Mouse (Mus musculus) layer of hippocampus, adult 9-10 months (tissue): Measurements from ENCODE around the gene Gdf11.

ENCODE experiments used
- DNase-seq: peaks from one replicate; pipeline ENCODE4 v3.0.0; 2022; ENCODE audit warnings: low spot score

The Gdf11 gene

GRCm38 (mm10) chr10:128919203-128919631, 27.7 kb upstream of the Gdf11 start:
- DNase-seq: no peak

DNA sequence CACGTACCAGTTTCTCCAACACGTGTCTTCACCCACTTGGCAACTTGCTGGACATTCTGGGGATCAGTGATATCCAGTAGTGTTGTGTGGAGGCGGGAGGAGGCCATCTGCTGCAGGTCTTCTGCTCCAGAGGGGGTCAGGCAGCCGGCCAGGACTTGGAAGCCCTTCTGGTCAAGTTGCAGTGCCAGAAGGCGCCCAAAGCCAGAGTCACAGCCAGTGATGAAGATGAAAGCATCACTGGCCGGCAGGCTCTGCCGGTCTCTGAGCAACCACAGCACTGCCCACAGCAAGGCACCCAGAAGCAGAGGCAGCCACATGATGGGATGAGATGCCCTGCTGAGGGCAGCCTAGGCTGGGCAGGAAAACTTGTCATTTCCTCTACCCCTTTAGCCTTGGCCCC, 26.7 kb upstream of the Gdf11 start:
- no peak for DNase-seq

GRCm38 (mm10) chr10:128917400-128917799, 25.9 kb upstream of the Gdf11 start:
- DNase-seq: no peak

DNA sequence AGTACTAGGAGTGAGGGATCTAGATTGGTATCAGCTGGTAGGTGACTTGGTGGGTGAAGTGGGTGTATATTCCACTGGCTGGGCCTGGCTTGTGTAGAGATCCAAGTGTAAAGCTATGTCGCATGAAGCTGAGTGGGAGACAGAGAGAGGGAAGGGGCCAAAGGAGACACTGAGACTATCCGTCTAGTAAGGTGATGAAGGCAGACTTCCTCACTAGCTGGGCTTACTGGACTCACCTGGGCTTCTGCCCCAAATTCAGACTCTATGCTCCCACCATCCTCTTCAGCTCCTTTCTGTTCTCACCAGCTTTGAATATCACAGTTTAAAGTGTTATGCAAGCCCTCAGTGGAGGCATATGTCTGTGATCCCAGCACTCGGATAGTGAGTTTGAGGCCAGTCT, 25.1 kb upstream of the Gdf11 start:
- no peak for DNase-seq

DNA sequence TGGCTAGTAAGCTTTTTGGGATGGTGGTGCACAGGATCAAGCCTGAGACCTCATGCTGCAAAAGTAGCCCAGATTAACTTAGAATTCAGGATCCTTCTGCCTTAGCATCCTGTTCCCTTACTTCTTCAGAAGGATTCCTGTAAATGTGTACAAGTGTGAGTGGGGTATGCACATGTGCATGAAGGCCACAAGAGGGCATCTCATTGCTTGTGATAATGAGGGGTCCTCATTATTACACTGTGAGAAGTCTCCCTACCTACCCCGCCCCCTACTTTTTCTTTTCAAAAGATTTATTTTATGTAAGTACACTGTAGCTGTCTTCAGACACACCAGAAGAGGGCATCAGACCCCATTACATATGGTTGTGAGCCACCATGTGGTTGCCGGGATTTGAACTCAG, 24.0 kb upstream of the Gdf11 start:
- DNase-seq: no peak

GRCm38 (mm10) chr10:128913696-128914095, 22.2 kb upstream of the Gdf11 start:
- no peak for DNase-seq

DNA sequence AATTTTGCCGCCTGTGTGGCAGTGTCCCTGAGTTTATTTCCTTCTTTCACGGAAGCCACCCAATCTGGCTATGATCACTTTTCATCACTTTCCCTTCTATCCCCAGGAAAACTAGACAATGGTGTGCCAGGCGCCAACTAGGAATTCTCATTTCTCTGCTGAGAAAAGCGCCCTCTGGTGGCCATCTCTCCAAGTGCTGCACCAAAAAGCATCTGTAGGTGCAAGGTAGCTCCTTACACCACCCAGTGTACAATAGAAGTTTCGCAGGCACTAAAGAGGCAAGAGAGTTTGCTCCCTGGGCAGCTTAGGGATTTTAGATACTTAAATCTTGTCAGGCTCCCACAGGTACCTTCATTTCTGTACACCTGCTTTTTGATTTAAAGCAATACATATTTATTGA, 21.7 kb upstream of the Gdf11 start:
- DNase-seq: peak; percentile 89

DNA sequence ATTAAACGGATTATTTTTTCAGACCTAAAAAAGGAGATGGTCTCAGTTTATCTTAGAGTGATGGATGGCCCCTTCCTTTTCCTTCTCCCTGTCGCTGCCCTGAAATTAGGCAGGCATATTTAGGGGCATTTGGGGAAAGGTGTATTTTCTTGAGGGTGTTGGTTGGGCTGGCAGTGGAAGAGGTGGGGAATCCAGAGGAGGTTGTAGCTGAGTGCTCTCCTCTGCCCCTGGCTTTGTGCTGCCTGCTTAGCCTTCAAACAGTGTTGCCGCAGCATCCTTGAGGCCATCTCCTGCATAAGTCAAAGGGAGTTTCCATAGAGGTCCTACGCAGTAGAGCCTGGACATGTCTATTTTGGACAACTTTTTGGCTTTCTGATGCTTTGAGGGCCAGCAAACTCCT, 21.3 kb upstream of the Gdf11 start:
- DNase-seq: no peak

DNA sequence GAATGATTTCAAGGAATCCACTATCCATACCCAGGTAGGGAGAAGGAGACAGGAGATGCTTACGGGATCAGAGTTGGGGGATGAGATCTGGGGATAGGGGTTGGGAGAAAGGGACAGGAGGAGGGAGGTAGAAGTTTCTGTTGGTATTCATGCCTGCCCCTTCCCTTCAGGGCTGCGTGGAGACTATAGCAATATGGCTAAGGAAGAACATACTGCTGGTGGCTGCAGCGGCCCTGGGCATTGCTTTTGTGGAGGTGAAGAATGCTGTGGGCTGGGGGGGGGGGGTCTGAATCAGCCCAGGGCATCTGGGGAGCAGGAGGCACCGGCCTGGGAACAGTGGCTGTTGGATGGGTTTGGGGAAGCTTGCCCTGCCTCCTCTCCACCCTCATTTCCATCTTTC, 20.8 kb upstream of the Gdf11 start:
- DNase-seq: no peak

- DNase-seq: no peak
Observed at GRCm38 (mm10) chr10:128911430-128911829, 19.9 kb upstream of the Gdf11 start.

DNA sequence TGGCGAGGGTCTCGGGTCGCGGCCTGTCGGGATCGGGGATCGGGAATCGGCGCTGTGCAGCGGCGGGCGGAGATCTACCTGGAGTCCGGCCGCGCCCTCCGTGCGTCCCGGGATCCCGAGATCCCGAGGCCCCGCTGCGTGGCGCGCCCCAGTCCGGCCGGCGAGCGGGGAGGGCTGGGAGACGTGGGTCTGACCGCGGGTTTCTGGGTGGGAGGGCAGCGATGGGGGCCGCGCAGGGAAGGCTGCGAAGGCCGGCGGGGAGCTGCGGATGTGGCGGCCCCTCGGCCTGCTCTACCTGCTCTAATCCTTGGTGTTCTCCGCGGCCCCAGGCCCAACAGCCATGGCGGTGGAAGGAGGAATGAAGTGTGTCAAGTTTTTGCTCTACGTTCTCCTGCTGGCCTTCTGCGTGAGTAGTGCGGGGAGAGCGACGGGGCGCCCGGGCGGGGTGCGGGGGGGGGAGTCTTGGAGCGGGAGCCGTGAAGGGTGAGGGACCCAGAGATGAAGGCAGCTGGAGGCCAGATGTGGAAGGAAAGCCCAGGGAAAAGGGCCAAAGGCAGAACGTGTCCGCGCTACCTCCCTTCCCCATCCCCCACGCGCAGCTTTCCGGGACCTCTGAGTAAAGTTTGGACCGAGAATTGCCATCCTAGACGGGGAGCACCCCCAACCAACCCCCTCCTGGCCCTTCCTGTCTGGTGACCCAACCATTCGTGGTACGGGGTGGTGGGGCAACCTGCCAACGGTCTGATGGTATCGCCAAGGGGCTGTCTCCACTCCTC, 18.7 kb upstream of the Gdf11 start:
- no peak for DNase-seq

GRCm38 (mm10) chr10:128909567-128910028, 18.1 kb upstream of the Gdf11 start:
- no peak for DNase-seq

- no peak for DNase-seq
Observed at GRCm38 (mm10) chr10:128908778-128909448, 17.4 kb upstream of the Gdf11 start.

GRCm38 (mm10) chr10:128904812-128905211, 13.3 kb upstream of the Gdf11 start:
- DNase-seq: no peak

GRCm38 (mm10) chr10:128902409-128902988, 11.0 kb upstream of the Gdf11 start:
- DNase-seq: no peak

DNA sequence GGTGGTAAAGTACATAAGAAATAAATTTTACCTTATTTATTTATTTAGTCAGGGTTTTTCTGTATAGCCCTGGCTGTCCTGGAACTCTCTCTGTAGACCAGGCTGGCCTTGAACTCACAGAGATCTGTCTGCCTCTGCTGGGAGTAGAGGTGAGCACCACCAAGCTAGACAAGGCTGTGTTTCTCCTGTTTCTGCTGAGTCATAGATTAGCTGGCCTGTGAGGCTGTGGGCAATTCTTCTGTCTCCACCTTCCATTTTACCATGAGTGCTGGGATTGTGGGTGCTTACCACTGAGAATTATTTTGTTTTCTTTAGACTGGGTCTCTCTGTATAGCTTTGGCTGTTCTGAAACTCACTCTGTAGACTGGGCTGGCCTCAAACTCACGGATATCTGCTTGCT, 9.9 kb upstream of the Gdf11 start:
- DNase-seq: no peak

DNA sequence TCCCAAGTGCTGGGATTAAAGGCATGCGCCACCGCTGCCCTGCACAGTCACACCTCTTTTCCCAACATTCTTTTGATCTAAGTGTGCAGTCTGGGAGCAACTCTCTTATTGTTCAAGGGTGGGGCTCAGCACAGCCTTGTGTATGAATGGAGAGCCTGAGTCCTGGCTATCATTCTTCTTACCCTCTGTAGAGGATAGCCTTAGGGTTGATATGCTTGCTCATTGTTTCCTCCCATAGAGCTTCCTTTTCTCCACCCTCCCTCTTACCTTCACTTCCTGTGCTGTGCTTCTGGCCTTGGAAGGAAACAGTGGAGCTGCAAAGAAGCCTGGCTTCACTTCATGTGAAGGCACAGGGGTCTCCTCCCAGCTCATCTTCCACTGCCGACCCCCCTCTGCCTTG, 9.2 kb upstream of the Gdf11 start, which contains the start of gene Cd63:
Gene Cd63, plus strand, starts transcription at position 292 of the 400 bp plus-strand sequence.
- no peak for DNase-seq

GRCm38 (mm10) chr10:128899759-128900490, 8.4 kb upstream of the Gdf11 start:
- no peak for DNase-seq

DNA sequence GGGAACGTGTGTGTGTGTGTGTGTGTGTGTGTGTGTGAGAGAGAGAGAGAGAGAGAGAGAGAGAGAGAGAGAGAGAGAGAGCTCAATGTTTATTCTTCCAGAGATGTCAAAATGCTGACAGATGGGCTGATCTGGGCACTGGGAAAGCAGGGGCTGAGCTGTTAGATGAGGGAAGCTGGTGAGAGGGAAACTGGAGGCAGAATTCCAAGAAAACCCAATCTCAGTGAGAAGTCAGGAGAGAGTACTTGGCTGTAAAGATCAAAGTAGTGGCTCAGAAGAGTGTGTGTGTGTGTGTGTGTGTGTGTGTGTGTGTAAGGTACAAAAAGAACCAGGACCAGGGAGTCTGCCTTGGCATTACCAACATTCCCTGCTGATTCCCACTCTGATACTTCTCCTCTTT, 6.0 kb upstream of the Gdf11 start:
- no peak for DNase-seq

GRCm38 (mm10) chr10:128896807-128897206, 5.3 kb upstream of the Gdf11 start:
- DNase-seq: no peak

DNA sequence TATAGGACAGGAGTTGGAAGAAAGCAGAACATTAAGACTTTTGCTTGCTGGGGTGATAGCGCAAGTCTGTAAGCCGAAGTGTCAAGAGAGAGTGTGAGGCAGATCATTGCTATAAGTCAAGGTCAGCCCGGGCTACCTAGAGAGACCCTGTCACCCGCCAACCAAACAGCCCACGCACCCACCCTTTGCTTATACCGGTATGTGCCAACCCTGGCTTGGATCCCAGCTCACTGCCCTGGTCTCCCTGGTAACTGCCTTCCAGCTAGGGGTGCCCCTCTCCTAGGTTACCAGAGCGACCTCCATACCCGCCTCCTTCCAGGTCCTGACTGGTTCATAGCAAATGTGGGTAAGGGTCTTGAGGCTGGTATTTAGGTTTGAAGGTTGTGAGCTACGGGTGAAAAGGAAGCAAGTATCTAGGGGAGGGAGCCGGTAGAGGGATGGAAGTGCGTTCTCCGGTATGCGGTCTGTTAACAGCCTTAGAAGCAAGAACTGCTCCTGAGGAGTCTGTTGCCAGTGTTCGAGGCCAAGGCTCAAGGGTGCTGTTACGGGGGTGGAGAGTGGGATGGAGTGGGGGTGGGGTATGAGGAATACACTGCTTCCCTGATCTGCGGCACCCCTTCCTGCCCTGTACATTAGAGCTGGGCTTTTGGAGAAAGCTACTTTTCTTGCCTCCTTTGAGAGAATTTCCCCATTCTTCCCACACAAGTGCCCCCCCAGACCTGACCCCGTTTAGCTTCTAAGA, 4.6 kb upstream of the Gdf11 start:
- DNase-seq: no peak

DNA sequence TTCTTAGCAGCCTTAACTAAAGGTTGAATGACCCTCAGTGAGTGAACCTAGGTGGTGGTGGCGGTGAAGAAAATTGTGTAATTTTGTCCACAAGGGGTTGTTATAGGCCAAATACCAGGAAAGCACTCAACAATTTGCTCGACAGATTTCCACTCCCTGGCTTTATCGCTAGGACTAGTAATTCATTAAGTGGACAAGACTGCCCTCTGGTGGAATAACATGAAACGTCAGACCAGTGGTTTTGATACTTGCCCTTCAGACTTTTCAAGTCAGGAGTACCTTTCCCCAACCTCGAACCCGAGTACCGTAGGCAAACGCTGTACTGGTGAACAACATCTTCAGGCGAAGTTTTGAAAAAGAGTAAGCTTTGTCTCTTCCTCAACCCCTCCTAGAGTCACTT, 3.9 kb upstream of the Gdf11 start:
- peak; percentile 93 for DNase-seq
